Mouse (Mus musculus): ENCODE results near the gene Zkscan3. TPM values are rescaled to one million over a fixed set of nuclear protein-coding genes. Genes with fewer than 3 reads are reported as not detected.
"Not testable (repeated sequence)": the region's sequence is repeated elsewhere in the genome, so short reads cannot be mapped to it uniquely, and the experiment has no call there.

Zkscan3 gene
- polyA plus RNA-seq, 1 experiment from 2014 or later, result 94.2 TPM

DNA sequence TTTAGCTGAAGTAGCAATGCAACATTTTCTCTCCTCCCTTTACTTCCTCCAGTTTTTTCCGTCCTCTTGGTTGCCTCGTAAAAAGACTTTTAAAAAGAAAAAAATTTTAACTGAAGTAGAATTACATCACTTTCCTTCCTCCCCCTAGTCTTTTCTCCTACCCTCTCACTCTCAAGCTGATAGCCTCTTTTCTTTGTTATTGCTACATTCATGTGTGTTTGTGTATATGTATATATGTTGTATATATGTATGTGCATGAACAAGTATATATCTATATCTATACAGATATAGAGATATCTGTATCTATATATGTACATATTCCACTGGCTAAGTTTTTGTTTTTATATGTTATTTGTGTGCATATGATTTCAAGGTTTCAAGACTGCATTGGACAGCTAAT is 293 bp upstream of the Zkscan3 start:
- no peak; the same call in 1 of the 2 replicates for ATAC-seq (ENCODE audit: insufficient number of reproducible peaks, low FRiP score, low TSS enrichment, low read depth)
- Histone ChIP-seq H3K9ac (ENCODE audit: low read length) (no peak overlapping the region; the same call in 1 of the 2 replicates), H3K27ac (replicated peaks; ENCODE audit: low read depth, low read length) (no peak overlapping the region), H3K27me3 (ENCODE audit: control insufficient read depth, insufficient read depth, low read length) (no peaks in the 10 kb centered on the region), H3K4me3 (ENCODE audit: low read depth, low read length) (peak overlapping the region; percentile 87), H3K4me1 (ENCODE audit: control insufficient read depth, insufficient read depth, low read length) (no peaks in the 10 kb centered on the region), H3K36me3 (ENCODE audit: control insufficient read depth, insufficient read depth, low read length) (no peaks in the 10 kb centered on the region), H3K9me3 (ENCODE audit: control insufficient read depth, low read length) (no peaks in the 10 kb centered on the region), H3K4me2 (ENCODE audit: low read depth, severe bottlenecking) (peak overlapping the region; percentile 64; the same call in 1 of the 2 replicates)
- no peak for DNase-seq (ENCODE audit: low spot score)
- WGBS, result 0% methylated on average over 2 of the region's 2 CpGs

GRCm38 (mm10) chr13:21401636-21402286 is 794 bp downstream of the Zkscan3 start:
- Histone ChIP-seq H3K4me3 (ENCODE audit: low read depth, low read length) (peak overlapping the region; percentile 87), H3K4me2 (ENCODE audit: low read depth, severe bottlenecking) (peak overlapping the region; percentile 64), H3K27me3 (ENCODE audit: control insufficient read depth, insufficient read depth, low read length) (no peaks in the 10 kb centered on the region), H3K9me3 (ENCODE audit: control insufficient read depth, low read length) (no peaks in the 10 kb centered on the region), H3K36me3 (ENCODE audit: control insufficient read depth, insufficient read depth, low read length) (no peaks in the 10 kb centered on the region), H3K4me1 (ENCODE audit: control insufficient read depth, insufficient read depth, low read length) (no peaks in the 10 kb centered on the region), H3K27ac (replicated peaks; ENCODE audit: low read depth, low read length) (no peak overlapping the region), H3K9ac (ENCODE audit: low read length) (peak overlapping the region; percentile 85)
- DNase-seq (ENCODE audit: low spot score) (peak; percentile 24), ATAC-seq (ENCODE audit: insufficient number of reproducible peaks, low FRiP score, low TSS enrichment, low read depth) (peak; percentile 28; the same call in 1 of the 2 replicates)
- 14% methylated on average over 12 of the region's 12 CpGs for WGBS

DNA sequence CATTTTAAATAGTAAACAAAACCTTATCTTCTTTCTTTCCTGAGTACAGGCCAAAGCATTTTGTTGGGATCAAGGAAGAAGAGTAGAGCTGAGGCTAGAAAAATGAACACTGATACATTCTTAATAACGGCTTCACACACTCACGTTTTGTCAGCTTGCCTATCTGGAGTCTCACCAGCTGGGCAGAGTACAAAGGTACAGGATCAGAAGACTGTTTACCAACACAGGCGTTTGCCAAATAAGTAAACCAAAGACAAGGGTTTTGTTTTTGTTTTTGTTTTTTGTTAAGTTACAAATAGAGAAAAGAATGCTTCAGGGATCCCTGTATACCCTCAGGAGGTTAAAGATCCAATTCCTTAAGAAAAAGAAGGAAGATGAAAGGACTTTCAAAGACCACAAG is 1.4 kb downstream of the Zkscan3 start:
- 85% methylated on average over 3 of the region's 3 CpGs for WGBS
- H3K27ac ChIP-seq (replicated peaks; ENCODE audit: low read depth, low read length), result no peak overlapping the region
- H3K4me2 ChIP-seq (ENCODE audit: low read depth, severe bottlenecking), result peak overlapping the region; percentile 64
- H3K9ac ChIP-seq (ENCODE audit: low read length), result peak overlapping the region; percentile 43; the same call in 1 of the 2 replicates
- H3K4me1 ChIP-seq (ENCODE audit: control insufficient read depth, insufficient read depth, low read length), result no peaks in the 10 kb centered on the region
- H3K4me3 ChIP-seq (ENCODE audit: low read depth, low read length), result peak overlapping the region; percentile 87
- no peak for ATAC-seq (ENCODE audit: insufficient number of reproducible peaks, low FRiP score, low TSS enrichment, low read depth)
- no peak for DNase-seq (ENCODE audit: low spot score)
- H3K36me3 ChIP-seq (ENCODE audit: control insufficient read depth, insufficient read depth, low read length), result no peaks in the 10 kb centered on the region
- H3K27me3 ChIP-seq (ENCODE audit: control insufficient read depth, insufficient read depth, low read length), result no peaks in the 10 kb centered on the region
- no peaks in the 10 kb centered on the region for H3K9me3 ChIP-seq (ENCODE audit: control insufficient read depth, low read length)

- WGBS, result 90% methylated on average over 2 of the region's 2 CpGs
- Histone ChIP-seq H3K27ac (replicated peaks; ENCODE audit: low read depth, low read length) (no peak overlapping the region), H3K9me3 (ENCODE audit: control insufficient read depth, low read length) (no peaks in the 10 kb centered on the region), H3K9ac (ENCODE audit: low read length) (no peak overlapping the region), H3K4me2 (ENCODE audit: low read depth, severe bottlenecking) (no peak overlapping the region), H3K4me3 (ENCODE audit: low read depth, low read length) (no peak overlapping the region), H3K36me3 (ENCODE audit: control insufficient read depth, insufficient read depth, low read length) (peaks cover 14% of the 10 kb centered on the region; the same call in 1 of the 2 replicates), H3K27me3 (ENCODE audit: control insufficient read depth, insufficient read depth, low read length) (no peaks in the 10 kb centered on the region), H3K4me1 (ENCODE audit: control insufficient read depth, insufficient read depth, low read length) (no peaks in the 10 kb centered on the region)
- DNase-seq (ENCODE audit: low spot score), result no peak
- ATAC-seq (ENCODE audit: insufficient number of reproducible peaks, low FRiP score, low TSS enrichment, low read depth), result no peak
Observed at GRCm38 (mm10) chr13:21397486-21397885, 5.1 kb downstream of the Zkscan3 start.

DNA sequence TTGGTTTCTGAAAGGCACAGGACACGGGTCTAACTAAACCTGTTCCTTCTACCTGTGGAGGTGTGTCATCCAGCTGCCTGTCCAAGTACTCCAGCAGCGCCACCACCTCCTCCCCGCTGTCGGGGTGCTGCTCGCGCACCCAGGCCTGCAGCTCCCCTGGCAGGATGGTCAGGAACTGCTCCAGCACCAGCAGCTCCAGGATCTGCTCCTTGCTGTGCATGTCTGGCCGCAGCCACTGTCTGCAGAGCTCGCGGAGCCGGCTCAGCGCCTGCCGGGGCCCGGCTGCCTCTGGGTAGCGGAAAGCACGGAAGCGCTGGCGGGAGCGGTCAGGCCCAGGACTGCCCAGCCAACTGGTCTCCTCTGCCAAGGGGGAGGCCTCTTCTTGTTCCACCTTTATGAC is 6.5 kb downstream of the Zkscan3 start:
- H3K27me3 ChIP-seq (ENCODE audit: control insufficient read depth, insufficient read depth, low read length); H3K9me3 ChIP-seq (ENCODE audit: control insufficient read depth, low read length); H3K4me3 ChIP-seq (ENCODE audit: low read depth, low read length); H3K27ac ChIP-seq (replicated peaks; ENCODE audit: low read depth, low read length); ATAC-seq (ENCODE audit: insufficient number of reproducible peaks, low FRiP score, low TSS enrichment, low read depth); H3K4me2 ChIP-seq (ENCODE audit: low read depth, severe bottlenecking); H3K9ac ChIP-seq (ENCODE audit: low read length); H3K4me1 ChIP-seq (ENCODE audit: control insufficient read depth, insufficient read depth, low read length); DNase-seq (ENCODE audit: low spot score): not testable (repeated sequence)
- 83% methylated on average over 18 of the region's 18 CpGs for WGBS
- peaks cover 19% of the 10 kb centered on the region for H3K36me3 ChIP-seq (ENCODE audit: control insufficient read depth, insufficient read depth, low read length)

DNA sequence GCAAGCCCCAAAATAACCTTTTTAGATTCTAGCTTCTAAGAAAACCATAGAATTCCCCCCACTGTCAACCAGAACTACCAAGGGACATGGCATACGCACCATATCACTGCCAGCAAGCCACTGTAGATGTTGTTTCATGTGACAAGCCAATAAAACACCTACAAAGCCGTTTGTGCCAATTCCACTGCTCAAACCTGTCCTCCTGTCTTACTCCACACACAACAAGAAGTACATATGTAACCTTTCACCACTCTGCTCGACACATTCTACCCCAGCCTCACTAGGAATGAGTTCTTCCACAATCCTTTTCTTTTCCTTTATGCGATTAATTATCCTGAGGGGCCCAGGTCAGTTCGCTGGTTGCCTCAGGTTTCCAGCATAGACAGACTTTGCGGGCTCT is 6.9 kb downstream of the Zkscan3 start:
- no peak overlapping the region for H3K27ac ChIP-seq (replicated peaks; ENCODE audit: low read depth, low read length)
- no peaks in the 10 kb centered on the region for H3K9me3 ChIP-seq (ENCODE audit: control insufficient read depth, low read length)
- ATAC-seq (ENCODE audit: insufficient number of reproducible peaks, low FRiP score, low TSS enrichment, low read depth) (no peak), DNase-seq (ENCODE audit: low spot score) (no peak)
- WGBS, result 96% methylated on average over 6 of the region's 6 CpGs
- H3K27me3 ChIP-seq (ENCODE audit: control insufficient read depth, insufficient read depth, low read length), result no peaks in the 10 kb centered on the region
- no peak overlapping the region for H3K4me2 ChIP-seq (ENCODE audit: low read depth, severe bottlenecking)
- no peaks in the 10 kb centered on the region for H3K4me1 ChIP-seq (ENCODE audit: control insufficient read depth, insufficient read depth, low read length)
- H3K4me3 ChIP-seq (ENCODE audit: low read depth, low read length), result no peak overlapping the region
- no peak overlapping the region for H3K9ac ChIP-seq (ENCODE audit: low read length)
- H3K36me3 ChIP-seq (ENCODE audit: control insufficient read depth, insufficient read depth, low read length), result peaks cover 22% of the 10 kb centered on the region

DNA sequence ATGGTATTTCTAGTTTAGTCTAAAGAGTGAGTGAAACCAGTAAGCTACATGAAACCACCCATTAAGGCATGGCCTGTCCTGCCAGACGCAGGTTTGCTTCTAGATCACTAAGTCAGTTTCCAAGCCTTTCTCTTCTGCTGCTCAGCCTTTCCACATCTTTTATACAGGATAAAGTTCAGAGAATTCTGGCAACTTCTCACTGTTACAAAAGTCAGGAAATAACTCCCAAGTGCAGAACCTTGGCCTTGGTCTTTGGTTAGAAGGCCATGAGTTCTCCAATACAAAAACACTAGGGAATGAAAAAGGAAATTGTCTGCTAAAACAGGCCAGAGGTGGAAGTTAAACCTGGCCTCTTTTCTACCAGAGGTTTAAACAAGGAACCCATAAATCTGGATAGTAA is 7.3 kb downstream of the Zkscan3 start:
- DNase-seq (ENCODE audit: low spot score) (no peak), ATAC-seq (ENCODE audit: insufficient number of reproducible peaks, low FRiP score, low TSS enrichment, low read depth) (no peak)
- WGBS, result 91% methylated on average over 1 of the region's 1 CpGs
- H3K9me3 ChIP-seq (ENCODE audit: control insufficient read depth, low read length), result no peaks in the 10 kb centered on the region
- H3K27me3 ChIP-seq (ENCODE audit: control insufficient read depth, insufficient read depth, low read length), result no peaks in the 10 kb centered on the region
- H3K4me1 ChIP-seq (ENCODE audit: control insufficient read depth, insufficient read depth, low read length), result no peaks in the 10 kb centered on the region
- no peak overlapping the region for H3K4me3 ChIP-seq (ENCODE audit: low read depth, low read length)
- no peak overlapping the region for H3K9ac ChIP-seq (ENCODE audit: low read length)
- no peak overlapping the region for H3K27ac ChIP-seq (replicated peaks; ENCODE audit: low read depth, low read length)
- no peak overlapping the region for H3K4me2 ChIP-seq (ENCODE audit: low read depth, severe bottlenecking)
- H3K36me3 ChIP-seq (ENCODE audit: control insufficient read depth, insufficient read depth, low read length), result peaks cover 26% of the 10 kb centered on the region

DNA sequence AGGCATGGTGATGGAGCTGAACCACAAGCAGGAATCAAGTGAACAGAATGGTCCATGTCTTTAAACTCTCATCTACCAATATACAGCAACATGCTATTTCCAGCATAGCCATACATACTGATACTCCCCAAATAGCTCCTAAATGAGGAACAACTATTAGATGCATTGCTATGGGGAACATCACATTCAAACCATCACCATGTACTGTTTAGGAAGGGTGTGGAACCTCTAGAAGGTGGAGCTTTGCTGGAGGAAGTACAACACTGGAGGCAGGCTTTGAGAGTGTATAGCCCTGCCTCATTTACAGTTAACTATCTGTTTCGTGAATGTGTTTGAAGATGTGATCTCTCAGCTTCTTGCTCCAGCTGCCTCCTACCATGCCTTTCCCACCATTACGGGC is 24.8 kb downstream of the Zkscan3 start:
- Histone ChIP-seq H3K4me3 (ENCODE audit: low read depth, low read length) (no peak overlapping the region), H3K4me1 (ENCODE audit: control insufficient read depth, insufficient read depth, low read length) (no peaks in the 10 kb centered on the region), H3K36me3 (ENCODE audit: control insufficient read depth, insufficient read depth, low read length) (no peaks in the 10 kb centered on the region), H3K9ac (ENCODE audit: low read length) (no peak overlapping the region), H3K27ac (replicated peaks; ENCODE audit: low read depth, low read length) (no peak overlapping the region), H3K9me3 (ENCODE audit: control insufficient read depth, low read length) (no peaks in the 10 kb centered on the region), H3K4me2 (ENCODE audit: low read depth, severe bottlenecking) (no peak overlapping the region), H3K27me3 (ENCODE audit: control insufficient read depth, insufficient read depth, low read length) (no peaks in the 10 kb centered on the region)
- ATAC-seq (ENCODE audit: insufficient number of reproducible peaks, low FRiP score, low TSS enrichment, low read depth), result no peak
- WGBS, result 82% methylated on average over 2 of the region's 2 CpGs
- no peak for DNase-seq (ENCODE audit: low spot score)

DNA sequence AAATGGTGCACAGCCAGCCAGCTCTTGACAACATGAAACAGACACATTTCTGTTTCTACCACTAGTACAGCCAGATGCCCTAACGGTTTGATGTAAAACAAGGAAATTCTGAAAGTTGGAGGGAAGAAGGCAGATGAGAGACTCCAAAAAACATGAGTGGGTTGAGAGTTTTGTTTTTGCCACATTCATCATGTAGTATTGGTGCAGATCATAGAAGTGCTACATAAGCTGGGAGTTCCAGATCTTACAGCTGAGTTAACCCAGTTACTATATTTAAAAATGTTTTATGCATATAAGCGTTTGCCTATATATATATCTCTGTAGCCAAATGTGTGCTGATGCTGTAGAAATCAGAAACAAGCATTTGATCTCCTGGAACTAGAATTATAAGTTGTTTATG is 29.9 kb downstream of the Zkscan3 start:
- no peak overlapping the region for H3K4me3 ChIP-seq (ENCODE audit: low read depth, low read length)
- WGBS, result 91% methylated on average over 2 of the region's 2 CpGs
- H3K36me3 ChIP-seq (ENCODE audit: control insufficient read depth, insufficient read depth, low read length), result peaks cover 13% of the 10 kb centered on the region; the same call in 1 of the 2 replicates
- no peak overlapping the region for H3K9ac ChIP-seq (ENCODE audit: low read length)
- H3K4me1 ChIP-seq (ENCODE audit: control insufficient read depth, insufficient read depth, low read length), result no peaks in the 10 kb centered on the region
- ATAC-seq (ENCODE audit: insufficient number of reproducible peaks, low FRiP score, low TSS enrichment, low read depth) (no peak), DNase-seq (ENCODE audit: low spot score) (no peak)
- no peak overlapping the region for H3K4me2 ChIP-seq (ENCODE audit: low read depth, severe bottlenecking)
- no peaks in the 10 kb centered on the region for H3K27me3 ChIP-seq (ENCODE audit: control insufficient read depth, insufficient read depth, low read length)
- no peak overlapping the region for H3K27ac ChIP-seq (replicated peaks; ENCODE audit: low read depth, low read length)
- H3K9me3 ChIP-seq (ENCODE audit: control insufficient read depth, low read length), result no peaks in the 10 kb centered on the region

Measured in limb, embryonic 11.5 days (tissue).